Mouse (Mus musculus) lung, adult 2 months (tissue): ENCODE data around the gene Fth1.

ENCODE experiments used
- CTCF ChIP-seq: fragments of 200-500 bp; IDR thresholded peaks from 2 replicates; pipeline ENCODE4 v1.5.1; 2011; ENCODE audit warnings: mild to moderate bottlenecking, low read length, control low read depth; ENCODE audit not compliant: insufficient read depth
- POLR2A ChIP-seq: fragments of 200-500 bp; IDR thresholded peaks from 2 replicates; pipeline ENCODE4 v1.6.1; 2011; ENCODE audit warnings: low read depth, mild to moderate bottlenecking, control low read depth, low read length, borderline replicate concordance; ENCODE audit errors: extremely low read depth

GRCm38 (mm10) chr19:10021981-10022380, 41.6 kb downstream of the Fth1 start:
- TF ChIP-seq CTCF = no peak
- no peak for TF ChIP-seq POLR2A
